Mouse (Mus musculus): Measurements from ENCODE around the gene Shpk. TPM values are rescaled to one million over a fixed set of nuclear protein-coding genes. Genes with fewer than 3 reads are reported as not detected.

The Shpk gene
- polyA plus RNA-seq, 1 experiment from 2014 or later = 1.6 TPM

DNA sequence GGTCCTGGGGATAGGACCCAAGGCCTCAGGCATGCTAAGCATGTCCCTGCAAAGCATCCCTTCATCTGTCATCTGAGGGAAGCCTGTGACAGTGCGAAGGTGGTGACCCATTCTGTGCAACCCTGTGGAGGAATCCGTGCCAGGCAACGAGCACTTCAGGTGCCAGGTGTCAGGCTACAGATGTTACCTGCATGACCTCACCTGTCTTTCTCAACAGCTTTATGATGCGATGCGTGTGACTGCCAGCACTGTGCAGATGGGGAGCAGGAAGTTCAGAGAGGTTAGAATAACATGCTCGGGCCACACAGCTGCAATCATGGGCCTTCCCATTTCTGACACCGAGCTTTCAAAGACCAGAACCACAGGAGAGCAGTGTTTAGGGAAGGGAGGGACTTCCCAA is 5.9 kb downstream of the Shpk start:
- H3K4me1 ChIP-seq (ENCODE audit: control insufficient read depth, insufficient read depth, low read length) = no peaks in the 10 kb centered on the region
- no peak overlapping the region for H3K27ac ChIP-seq (ENCODE audit: low read depth, low read length)
- no peak for DNase-seq (ENCODE audit: low spot score)
- WGBS = 61% methylated on average over 7 of the region's 7 CpGs
- H3K4me2 ChIP-seq (ENCODE audit: low read depth) = no peak overlapping the region
- H3K9me3 ChIP-seq (ENCODE audit: control insufficient read depth, low read length) = no peaks in the 10 kb centered on the region
- no peaks in the 10 kb centered on the region for H3K36me3 ChIP-seq (ENCODE audit: control insufficient read depth, insufficient read depth, low read length)
- ATAC-seq (ENCODE audit: insufficient read depth, low FRiP score, low TSS enrichment) = no peak
- H3K9ac ChIP-seq (ENCODE audit: low read length) = no peak overlapping the region
- H3K4me3 ChIP-seq (ENCODE audit: low read depth, low read length) = no peak overlapping the region
- H3K27me3 ChIP-seq (ENCODE audit: control insufficient read depth, insufficient read depth, low read length) = no peaks in the 10 kb centered on the region

DNA sequence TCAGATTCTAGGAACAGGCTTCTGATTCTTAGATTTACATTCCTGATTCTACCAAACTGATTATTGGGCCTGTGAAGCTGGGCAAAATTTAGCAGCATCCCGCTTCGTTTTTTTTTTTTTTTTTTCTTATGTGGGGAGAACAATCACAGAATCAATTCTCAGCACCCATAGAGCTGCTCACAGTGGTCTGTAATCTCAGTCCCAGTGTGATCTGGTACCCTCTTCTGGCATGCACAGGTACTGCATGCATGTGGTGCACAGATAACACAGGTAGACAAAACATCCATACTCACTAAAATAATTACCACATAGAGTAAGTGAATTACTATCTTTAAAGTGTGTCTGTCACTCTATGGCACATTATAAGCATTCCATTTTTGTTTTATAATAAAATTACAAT is 8.4 kb downstream of the Shpk start:
- ATAC-seq (ENCODE audit: insufficient read depth, low FRiP score, low TSS enrichment) (no peak), DNase-seq (ENCODE audit: low spot score) (no peak)
- Histone ChIP-seq H3K9me3 (ENCODE audit: control insufficient read depth, low read length) (no peaks in the 10 kb centered on the region), H3K9ac (ENCODE audit: low read length) (no peak overlapping the region), H3K4me1 (ENCODE audit: control insufficient read depth, insufficient read depth, low read length) (no peaks in the 10 kb centered on the region), H3K4me3 (ENCODE audit: low read depth, low read length) (no peak overlapping the region), H3K4me2 (ENCODE audit: low read depth) (no peak overlapping the region), H3K27me3 (ENCODE audit: control insufficient read depth, insufficient read depth, low read length) (no peaks in the 10 kb centered on the region), H3K27ac (ENCODE audit: low read depth, low read length) (no peak overlapping the region), H3K36me3 (ENCODE audit: control insufficient read depth, insufficient read depth, low read length) (no peaks in the 10 kb centered on the region)
- 87% methylated on average over 2 of the region's 2 CpGs for WGBS

GRCm38 (mm10) chr11:73213956-73214355 is 14.7 kb downstream of the Shpk start:
- H3K36me3 ChIP-seq (ENCODE audit: control insufficient read depth, insufficient read depth, low read length) = no peaks in the 10 kb centered on the region
- no peak for DNase-seq (ENCODE audit: low spot score)

DNA sequence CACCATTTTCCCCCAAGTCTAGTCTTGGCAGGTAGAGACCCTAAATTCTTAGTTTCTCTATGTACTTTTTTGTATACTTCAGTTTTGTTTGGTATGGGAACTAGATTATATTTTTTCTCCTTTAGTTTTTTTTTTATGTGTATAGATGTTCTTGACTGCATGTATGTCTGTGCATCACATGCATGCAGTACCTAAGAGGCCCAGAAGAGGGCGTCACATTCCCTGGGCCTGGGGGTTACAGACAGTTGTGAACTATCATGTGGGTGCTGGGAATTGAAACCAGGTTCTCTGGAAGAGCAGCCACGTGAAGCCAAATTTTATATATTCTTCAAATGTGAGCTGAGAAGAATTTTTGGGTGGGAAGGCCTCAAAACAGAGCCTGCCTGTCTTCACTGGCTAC is 20.4 kb downstream of the Shpk start:
- DNase-seq (ENCODE audit: low spot score) = no peak
- no peaks in the 10 kb centered on the region for H3K27me3 ChIP-seq (ENCODE audit: control insufficient read depth, insufficient read depth, low read length)
- H3K4me3 ChIP-seq (ENCODE audit: low read depth, low read length) = no peak overlapping the region
- no peak overlapping the region for H3K4me2 ChIP-seq (ENCODE audit: low read depth)
- H3K9me3 ChIP-seq (ENCODE audit: control insufficient read depth, low read length) = no peaks in the 10 kb centered on the region
- no peak overlapping the region for H3K27ac ChIP-seq (ENCODE audit: low read depth, low read length)
- no peak overlapping the region for H3K9ac ChIP-seq (ENCODE audit: low read length)
- no peaks in the 10 kb centered on the region for H3K4me1 ChIP-seq (ENCODE audit: control insufficient read depth, insufficient read depth, low read length)
- no peak for ATAC-seq (ENCODE audit: insufficient read depth, low FRiP score, low TSS enrichment)
- 71% methylated on average over 2 of the region's 2 CpGs for WGBS
- no peaks in the 10 kb centered on the region for H3K36me3 ChIP-seq (ENCODE audit: control insufficient read depth, insufficient read depth, low read length)

More at GRCm38 (mm10) chr11:73213956-73214355, 14.7 kb downstream of the Shpk start:
- H3K4me1 ChIP-seq (ENCODE audit: control insufficient read depth, insufficient read depth, low read length) = no peaks in the 10 kb centered on the region
- H3K27ac ChIP-seq (ENCODE audit: low read depth, low read length) = no peak overlapping the region
- no peak for ATAC-seq (ENCODE audit: insufficient read depth, low FRiP score, low TSS enrichment)
- no peak overlapping the region for H3K9ac ChIP-seq (ENCODE audit: low read length)
- no peak overlapping the region for H3K4me3 ChIP-seq (ENCODE audit: low read depth, low read length)
- 81% methylated on average over 3 of the region's 3 CpGs for WGBS
- H3K4me2 ChIP-seq (ENCODE audit: low read depth) = no peak overlapping the region
- no peaks in the 10 kb centered on the region for H3K27me3 ChIP-seq (ENCODE audit: control insufficient read depth, insufficient read depth, low read length)
- H3K9me3 ChIP-seq (ENCODE audit: control insufficient read depth, low read length) = no peaks in the 10 kb centered on the region

GRCm38 (mm10) chr11:73220651-73221050 is 21.4 kb downstream of the Shpk start:
- Histone ChIP-seq H3K27ac (ENCODE audit: low read depth, low read length) (no peak overlapping the region), H3K4me3 (ENCODE audit: low read depth, low read length) (no peak overlapping the region), H3K36me3 (ENCODE audit: control insufficient read depth, insufficient read depth, low read length) (no peaks in the 10 kb centered on the region), H3K9me3 (ENCODE audit: control insufficient read depth, low read length) (no peaks in the 10 kb centered on the region), H3K4me1 (ENCODE audit: control insufficient read depth, insufficient read depth, low read length) (no peaks in the 10 kb centered on the region), H3K9ac (ENCODE audit: low read length) (no peak overlapping the region), H3K27me3 (ENCODE audit: control insufficient read depth, insufficient read depth, low read length) (no peaks in the 10 kb centered on the region), H3K4me2 (ENCODE audit: low read depth) (no peak overlapping the region)
- no peak for DNase-seq (ENCODE audit: low spot score)
- WGBS = 100% methylated on average over 1 of the region's 1 CpGs
- no peak for ATAC-seq (ENCODE audit: insufficient read depth, low FRiP score, low TSS enrichment)

DNA sequence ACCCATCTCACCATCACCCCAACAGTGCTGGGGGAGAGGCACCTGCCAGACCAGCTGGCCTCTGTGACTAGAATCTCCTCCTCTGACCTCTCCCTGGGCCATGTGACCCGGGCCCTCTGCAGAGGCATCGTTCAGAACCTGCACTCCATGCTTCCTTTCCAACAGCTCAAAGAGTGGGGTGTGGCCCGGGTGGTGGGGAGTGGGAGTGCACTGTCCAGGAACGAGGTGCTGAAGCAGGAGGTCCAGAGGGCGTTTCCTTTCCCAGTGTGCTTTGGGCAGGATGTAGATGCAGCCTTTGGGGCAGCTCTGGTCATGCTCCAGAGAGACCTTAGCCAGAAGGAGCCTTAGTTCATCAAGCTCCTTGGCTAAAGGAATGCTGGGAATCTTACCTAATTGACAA is 23.6 kb downstream of the Shpk start:
- 33% methylated on average over 5 of the region's 5 CpGs for WGBS
- ATAC-seq (ENCODE audit: insufficient read depth, low FRiP score, low TSS enrichment) (no peak), DNase-seq (ENCODE audit: low spot score) (no peak)
- Histone ChIP-seq H3K9me3 (ENCODE audit: control insufficient read depth, low read length) (no peaks in the 10 kb centered on the region), H3K36me3 (ENCODE audit: control insufficient read depth, insufficient read depth, low read length) (no peaks in the 10 kb centered on the region), H3K27me3 (ENCODE audit: control insufficient read depth, insufficient read depth, low read length) (no peaks in the 10 kb centered on the region), H3K4me1 (ENCODE audit: control insufficient read depth, insufficient read depth, low read length) (no peaks in the 10 kb centered on the region), H3K27ac (ENCODE audit: low read depth, low read length) (no peak overlapping the region), H3K4me3 (ENCODE audit: low read depth, low read length) (no peak overlapping the region), H3K9ac (ENCODE audit: low read length) (no peak overlapping the region), H3K4me2 (ENCODE audit: low read depth) (no peak overlapping the region)

DNA sequence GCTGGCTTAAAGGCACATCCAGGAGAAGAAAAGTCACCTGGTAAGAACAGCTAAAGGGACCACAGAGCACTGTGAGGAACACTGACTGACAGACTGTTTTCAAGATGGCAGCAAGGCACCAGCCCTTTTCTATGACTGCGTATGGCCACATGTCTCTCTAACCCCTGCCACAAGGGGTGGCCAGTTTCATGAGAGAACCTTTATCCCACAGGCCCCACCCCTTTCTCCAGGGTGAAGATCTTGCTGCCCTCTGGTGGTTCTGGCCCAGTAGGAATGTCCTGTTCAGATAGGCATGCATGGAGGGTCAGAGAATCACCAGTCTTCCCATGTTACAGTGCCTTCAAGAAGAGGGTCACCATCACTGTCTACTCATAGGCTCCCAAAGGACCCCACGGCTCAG is 24.7 kb downstream of the Shpk start:
- H3K4me3 ChIP-seq (ENCODE audit: low read depth, low read length) = no peak overlapping the region
- DNase-seq (ENCODE audit: low spot score) = no peak
- H3K9me3 ChIP-seq (ENCODE audit: control insufficient read depth, low read length) = no peaks in the 10 kb centered on the region
- no peaks in the 10 kb centered on the region for H3K27me3 ChIP-seq (ENCODE audit: control insufficient read depth, insufficient read depth, low read length)
- no peaks in the 10 kb centered on the region for H3K4me1 ChIP-seq (ENCODE audit: control insufficient read depth, insufficient read depth, low read length)
- H3K9ac ChIP-seq (ENCODE audit: low read length) = no peak overlapping the region
- 63% methylated on average over 2 of the region's 2 CpGs for WGBS
- H3K27ac ChIP-seq (ENCODE audit: low read depth, low read length) = no peak overlapping the region
- no peaks in the 10 kb centered on the region for H3K36me3 ChIP-seq (ENCODE audit: control insufficient read depth, insufficient read depth, low read length)
- ATAC-seq (ENCODE audit: insufficient read depth, low FRiP score, low TSS enrichment) = no peak
- H3K4me2 ChIP-seq (ENCODE audit: low read depth) = no peak overlapping the region

DNA sequence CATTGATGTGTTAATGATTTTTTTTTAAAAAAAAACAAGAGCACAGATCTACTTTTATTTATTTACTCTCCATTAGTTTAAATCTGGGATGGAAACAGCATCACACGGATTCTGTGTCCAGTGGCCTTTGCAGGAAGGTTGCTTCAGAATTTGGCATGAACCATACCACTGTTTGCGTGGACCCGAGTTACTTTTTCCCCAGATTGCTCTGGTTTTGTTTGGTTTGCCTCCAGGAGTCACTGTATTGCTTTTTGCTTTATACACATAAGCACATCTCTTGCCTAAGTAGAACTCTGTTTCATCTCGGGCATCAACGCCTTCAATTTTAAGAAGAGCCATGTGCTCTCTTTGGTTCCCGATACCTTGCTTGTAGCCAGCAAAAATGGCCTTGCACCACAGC is 26.6 kb downstream of the Shpk start:
- Histone ChIP-seq H3K36me3 (ENCODE audit: control insufficient read depth, insufficient read depth, low read length) (no peaks in the 10 kb centered on the region), H3K9ac (ENCODE audit: low read length) (no peak overlapping the region), H3K4me1 (ENCODE audit: control insufficient read depth, insufficient read depth, low read length) (no peaks in the 10 kb centered on the region), H3K27ac (ENCODE audit: low read depth, low read length) (no peak overlapping the region), H3K27me3 (ENCODE audit: control insufficient read depth, insufficient read depth, low read length) (no peaks in the 10 kb centered on the region), H3K9me3 (ENCODE audit: control insufficient read depth, low read length) (no peaks in the 10 kb centered on the region), H3K4me3 (ENCODE audit: low read depth, low read length) (no peak overlapping the region), H3K4me2 (ENCODE audit: low read depth) (no peak overlapping the region)
- WGBS = 92% methylated on average over 6 of the region's 6 CpGs
- ATAC-seq (ENCODE audit: insufficient read depth, low FRiP score, low TSS enrichment) (no peak), DNase-seq (ENCODE audit: low spot score) (no peak)

GRCm38 (mm10) chr11:73228881-73229280 is 29.6 kb downstream of the Shpk start:
- no peak overlapping the region for H3K27ac ChIP-seq (ENCODE audit: low read depth, low read length)
- H3K4me3 ChIP-seq (ENCODE audit: low read depth, low read length) = no peak overlapping the region
- no peak overlapping the region for H3K4me2 ChIP-seq (ENCODE audit: low read depth)
- DNase-seq (ENCODE audit: low spot score) (no peak), ATAC-seq (ENCODE audit: insufficient read depth, low FRiP score, low TSS enrichment) (no peak)
- no peak overlapping the region for H3K9ac ChIP-seq (ENCODE audit: low read length)
- no peaks in the 10 kb centered on the region for H3K27me3 ChIP-seq (ENCODE audit: control insufficient read depth, insufficient read depth, low read length)
- no peaks in the 10 kb centered on the region for H3K4me1 ChIP-seq (ENCODE audit: control insufficient read depth, insufficient read depth, low read length)
- H3K36me3 ChIP-seq (ENCODE audit: control insufficient read depth, insufficient read depth, low read length) = no peaks in the 10 kb centered on the region
- 82% methylated on average over 5 of the region's 5 CpGs for WGBS
- no peaks in the 10 kb centered on the region for H3K9me3 ChIP-seq (ENCODE audit: control insufficient read depth, low read length)
